In genomic region chr5:91861440-91862187, GRCm38 (mm10) we compare ENCODE assay signal across 8 mouse cellular contexts.
DNase-seq lines count a peak whose midpoint lies in the region; ATAC-seq and TF ChIP-seq lines count a peak whose summit lies in the region.

No protein-coding gene starts in this region.

- DNase-seq in forebrain, postnatal 0 days = peak; percentile 25
- DNase-seq in midbrain, embryonic 14.5 days = peak; percentile 12
- no peak for DNase-seq in midbrain, embryonic 10.5 days (ENCODE audit: low spot score)
- DNase-seq in brain, adult 2 months (ENCODE audit: low read depth, low spot score) = peak; percentile 74
- peak; percentile 34 for DNase-seq in kidney, postnatal 10 days
- DNase-seq in spleen, postnatal 14 days (ENCODE audit: low spot score in 2 of 2) = no peak

- TF ChIP-seq CTCF in forebrain, postnatal 0 days (IDR thresholded peaks at IDR 0.05; ENCODE audit: low read depth) = peak; percentile 62

- no peak overlapping the region for H3K4me2 ChIP-seq in forebrain, postnatal 0 days (ENCODE audit: low read depth)
- H3K4me2 ChIP-seq in forebrain, embryonic 12.5 days = no peak overlapping the region
- no peak overlapping the region for H3K4me2 ChIP-seq in midbrain, embryonic 14.5 days (ENCODE audit: low read length)

- 66% methylated on average over 11 of the region's 11 CpGs for WGBS in forebrain, postnatal 0 days
- WGBS in forebrain, embryonic 12.5 days = 72% methylated on average over 11 of the region's 11 CpGs
- WGBS in midbrain, embryonic 14.5 days = 79% methylated on average over 11 of the region's 11 CpGs
- WGBS in midbrain, embryonic 10.5 days = 79% methylated on average over 11 of the region's 11 CpGs

- peak; percentile 53 for ATAC-seq in forebrain, postnatal 0 days
- ATAC-seq in forebrain, embryonic 12.5 days (ENCODE audit: low FRiP score) = no peak
- no peak for ATAC-seq in midbrain, embryonic 14.5 days (ENCODE audit: low FRiP score, low TSS enrichment)
- no peak for ATAC-seq in activated CD4-positive, CD25-positive, alpha-beta regulatory T cell, adult 4 months

- no peaks in the 10 kb centered on the region for H3K9me3 ChIP-seq in forebrain, postnatal 0 days (ENCODE audit: low read length)
- H3K9me3 ChIP-seq in forebrain, embryonic 12.5 days = no peaks in the 10 kb centered on the region
- H3K9me3 ChIP-seq in midbrain, embryonic 14.5 days (ENCODE audit: control insufficient read depth, low read length) = no peaks in the 10 kb centered on the region
- H3K9me3 ChIP-seq in midbrain, embryonic 10.5 days (replicated peaks) = no peaks in the 10 kb centered on the region

- H3K27me3 ChIP-seq in forebrain, postnatal 0 days (ENCODE audit: insufficient read depth, low read length) = no peaks in the 10 kb centered on the region
- H3K27me3 ChIP-seq in forebrain, embryonic 12.5 days = no peaks in the 10 kb centered on the region
- no peaks in the 10 kb centered on the region for H3K27me3 ChIP-seq in midbrain, embryonic 14.5 days (ENCODE audit: control insufficient read depth, insufficient read depth, low read length)
- no peaks in the 10 kb centered on the region for H3K27me3 ChIP-seq in midbrain, embryonic 10.5 days (ENCODE audit: low read depth, poor library complexity, severe bottlenecking)

- no peak overlapping the region for H3K4me3 ChIP-seq in forebrain, postnatal 0 days (ENCODE audit: low read depth, low read length)
- no peak overlapping the region for H3K4me3 ChIP-seq in forebrain, embryonic 12.5 days (replicated peaks)
- no peak overlapping the region for H3K4me3 ChIP-seq in midbrain, embryonic 14.5 days (replicated peaks; ENCODE audit: low read depth, low read length)
- no peak overlapping the region for H3K4me3 ChIP-seq in midbrain, embryonic 10.5 days

- no peaks in the 10 kb centered on the region for H3K4me1 ChIP-seq in forebrain, postnatal 0 days (ENCODE audit: insufficient read depth)
- H3K4me1 ChIP-seq in forebrain, embryonic 12.5 days = no peaks in the 10 kb centered on the region
- no peaks in the 10 kb centered on the region for H3K4me1 ChIP-seq in midbrain, embryonic 14.5 days (ENCODE audit: control insufficient read depth, insufficient read depth, low read length)
- H3K4me1 ChIP-seq in midbrain, embryonic 10.5 days = no peaks in the 10 kb centered on the region

- H3K27ac ChIP-seq in forebrain, postnatal 0 days (ENCODE audit: low read depth, low read length) = no peak overlapping the region
- H3K27ac ChIP-seq in forebrain, embryonic 12.5 days = no peak overlapping the region
- H3K27ac ChIP-seq in midbrain, embryonic 14.5 days (replicated peaks; ENCODE audit: low read depth, low read length) = no peak overlapping the region
- H3K27ac ChIP-seq in midbrain, embryonic 10.5 days (replicated peaks) = no peak overlapping the region

- H3K9ac ChIP-seq in forebrain, postnatal 0 days = no peak overlapping the region
- no peak overlapping the region for H3K9ac ChIP-seq in forebrain, embryonic 12.5 days
- no peak overlapping the region for H3K9ac ChIP-seq in midbrain, embryonic 14.5 days (replicated peaks; ENCODE audit: low read length)

- no peaks in the 10 kb centered on the region for H3K36me3 ChIP-seq in forebrain, postnatal 0 days (ENCODE audit: insufficient read depth)
- H3K36me3 ChIP-seq in forebrain, embryonic 12.5 days (replicated peaks) = no peaks in the 10 kb centered on the region
- no peaks in the 10 kb centered on the region for H3K36me3 ChIP-seq in midbrain, embryonic 14.5 days (ENCODE audit: control insufficient read depth, insufficient read depth, low read length)
- no peaks in the 10 kb centered on the region for H3K36me3 ChIP-seq in midbrain, embryonic 10.5 days

Comparison
In these comparisons a context has a peak if more than half of its experiments do, and no peak if none do; other contexts are left out.
1. DNase-seq: peak in forebrain, postnatal 0 days (single experiment), midbrain, embryonic 14.5 days (single experiment), brain, adult 2 months (single experiment) and kidney, postnatal 10 days (single experiment); none in midbrain, embryonic 10.5 days (single experiment) and spleen, postnatal 14 days (0 of 2).